Mouse (Mus musculus) brain, embryonic 14.5 days (tissue): ENCODE results near the gene Sdk1.

ENCODE experiments used
- CTCF ChIP-seq: fragments of 200-500 bp; IDR thresholded peaks from 2 replicates; pipeline ENCODE4 v1.5.1; 2012; ENCODE audit warnings: inconsistent platforms, mild to moderate bottlenecking, moderate library complexity, borderline replicate concordance; ENCODE audit not compliant: insufficient read depth, insufficient read length; ENCODE audit errors: extremely low read depth
- POLR2A ChIP-seq: fragments of 200-500 bp; IDR thresholded peaks from 2 replicates; pipeline ENCODE4 v1.6.1; 2012; ENCODE audit warnings: mild to moderate bottlenecking, inconsistent platforms, borderline replicate concordance; ENCODE audit not compliant: poor library complexity, insufficient read depth, insufficient read length, severe bottlenecking; ENCODE audit errors: extremely low read depth

GRCm38 (mm10) chr5:142080661-142081060 lies 839.4 kb downstream of the Sdk1 start:
- TF ChIP-seq POLR2A (no peak), CTCF (peak; percentile 32; the same call in 1 of the 2 replicates)
